Mouse (Mus musculus) myocyte (in vitro differentiated cells): ENCODE data around the gene Slc35e1.

Source experiments
- E2F4 ChIP-seq: IDR thresholded peaks from one replicate; pipeline ENCODE4 v1.6.1; 2011; ENCODE audit warnings: mild to moderate bottlenecking, control low read depth, moderate library complexity; ENCODE audit not compliant: insufficient read depth
- MAX ChIP-seq: IDR thresholded peaks from one replicate; pipeline ENCODE4 v1.6.1; 2011; ENCODE audit warnings: low read depth, mild to moderate bottlenecking, control low read depth
- MYOG ChIP-seq, 3 experiments: IDR thresholded peaks; one replicate each; pipeline ENCODE4 v1.6.1; 2011; ENCODE audit warnings: control low read depth in 2 of 3, low read depth in 2 of 3, mild to moderate bottlenecking in 2 of 3; ENCODE audit not compliant: insufficient read length in 2 of 3, control insufficient read depth in 1 of 3, insufficient read depth in 1 of 3
- POLR2A ChIP-seq: IDR thresholded peaks from one replicate; pipeline ENCODE4 v1.6.1; 2011; ENCODE audit warnings: low read depth, mild to moderate bottlenecking, control low read depth, moderate library complexity; ENCODE audit not compliant: insufficient read length
- POLR2AphosphoS2 ChIP-seq: IDR thresholded peaks from one replicate; pipeline ENCODE4 v1.6.1; 2011; ENCODE audit warnings: low read depth, control low read depth; ENCODE audit not compliant: insufficient read length
- TCF12 ChIP-seq: IDR thresholded peaks from one replicate; pipeline ENCODE4 v1.6.1; 2011; ENCODE audit warnings: mild to moderate bottlenecking, control low read depth; ENCODE audit not compliant: poor library complexity, insufficient read depth, severe bottlenecking

- TF ChIP-seq POLR2A: no peak
- no peak for TF ChIP-seq MYOG (IDR thresholded peaks at IDR 0.05; ENCODE audit: control insufficient read depth in 1 of 3, insufficient read depth in 1 of 3, insufficient read length in 2 of 3, low read depth in 2 of 3)
- TF ChIP-seq E2F4: no peak
- no peak for TF ChIP-seq POLR2AphosphoS2
- TF ChIP-seq MAX: no peak
- TF ChIP-seq TCF12: no peak
Observed at GRCm38 (mm10) chr8:72443994-72444350, 48.4 kb downstream of the Slc35e1 start.
